Mouse (Mus musculus): ENCODE measurements around the gene Irak2. TPM values are rescaled to one million over a fixed set of nuclear protein-coding genes. Genes with fewer than 3 reads are reported as not detected.
"Not testable (repeated sequence)": the region's sequence is repeated elsewhere in the genome, so short reads cannot be mapped to it uniquely, and the experiment has no call there.

The Irak2 gene
- total RNA-seq, 1 experiment from 2014 or later: 17.4 TPM

- peak; percentile 70 for DNase-seq
These were observed 59.2 kb downstream of the Irak2 start for GRCm38 (mm10) chr6:113697222-113698205.

GRCm38 (mm10) chr6:113712718-113713117 is 74.5 kb downstream of the Irak2 start:
- DNase-seq: no peak

- DNase-seq: not testable (repeated sequence)
These were observed 75.1 kb downstream of the Irak2 start for GRCm38 (mm10) chr6:113713389-113713788.

GRCm38 (mm10) chr6:113714276-113714675 is 76.0 kb downstream of the Irak2 start:
- DNase-seq: no peak

- DNase-seq: no peak
These were observed 76.5 kb downstream of the Irak2 start for GRCm38 (mm10) chr6:113714797-113715196.

- DNase-seq: no peak
These were observed 79.3 kb downstream of the Irak2 start for GRCm38 (mm10) chr6:113717541-113717940.

DNA sequence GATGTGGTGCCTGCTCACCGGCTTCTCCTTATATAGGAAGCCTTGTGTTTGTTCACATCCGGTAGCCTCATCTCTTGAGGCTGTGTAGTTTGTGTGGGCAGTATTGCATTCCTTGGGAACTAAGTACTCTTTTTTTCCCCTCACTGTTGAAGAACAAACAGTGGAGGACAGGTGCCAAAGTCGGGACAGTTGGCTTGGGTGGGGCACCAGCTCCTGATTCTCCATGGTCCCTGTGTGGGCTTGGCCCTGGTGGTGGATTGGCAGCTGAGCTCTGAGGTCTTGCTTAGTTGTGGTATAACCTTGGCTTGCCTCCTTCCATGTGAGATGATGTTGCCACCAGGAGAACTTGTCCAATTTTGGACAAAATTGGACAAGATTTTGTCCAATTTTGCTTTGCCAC is 81.6 kb downstream of the Irak2 start, which contains the start of gene Ghrl:
TSS of gene Ghrl (minus strand) at position 3 of the 400 bp plus-strand sequence.
- no peak for DNase-seq

DNA sequence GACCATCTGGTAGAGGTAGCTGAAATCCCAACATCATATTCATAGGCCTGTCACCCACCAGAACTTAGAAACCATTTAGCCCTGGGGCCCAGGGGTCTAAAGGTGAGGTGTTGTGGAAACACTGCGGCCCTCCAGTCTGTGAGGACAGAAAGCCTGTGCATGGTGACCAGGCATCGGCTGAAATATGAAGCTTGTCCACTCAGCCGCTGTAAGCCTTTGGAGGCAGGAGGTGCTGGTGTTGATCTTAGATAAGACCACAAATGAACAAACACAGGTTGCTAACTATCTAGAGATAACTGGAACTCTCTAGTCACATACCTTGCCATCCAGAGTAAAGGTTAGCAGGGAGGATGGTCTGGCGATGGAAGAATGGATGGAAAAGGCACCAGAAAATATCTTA is 82.8 kb downstream of the Irak2 start:
- no peak for DNase-seq

DNA sequence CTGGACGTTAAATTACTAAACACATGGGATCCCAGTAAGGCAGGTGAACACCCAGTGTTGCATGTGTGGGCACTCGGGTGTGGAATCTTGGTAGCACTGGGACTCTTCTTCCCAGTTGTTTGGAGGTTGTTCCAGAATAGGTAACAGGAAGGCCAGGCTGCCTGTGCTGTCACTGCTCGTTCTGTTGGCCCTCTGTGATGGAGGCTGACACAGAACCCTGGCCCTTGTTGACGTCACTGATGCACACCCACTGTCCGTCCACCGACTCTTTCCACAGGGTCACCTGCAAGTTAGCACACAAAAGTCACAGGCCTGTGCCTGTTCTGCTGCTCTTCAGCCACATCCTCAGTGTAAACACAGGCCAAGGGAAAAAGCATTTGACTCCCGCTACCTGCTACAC is 89.9 kb downstream of the Irak2 start:
- DNase-seq: no peak

DNA sequence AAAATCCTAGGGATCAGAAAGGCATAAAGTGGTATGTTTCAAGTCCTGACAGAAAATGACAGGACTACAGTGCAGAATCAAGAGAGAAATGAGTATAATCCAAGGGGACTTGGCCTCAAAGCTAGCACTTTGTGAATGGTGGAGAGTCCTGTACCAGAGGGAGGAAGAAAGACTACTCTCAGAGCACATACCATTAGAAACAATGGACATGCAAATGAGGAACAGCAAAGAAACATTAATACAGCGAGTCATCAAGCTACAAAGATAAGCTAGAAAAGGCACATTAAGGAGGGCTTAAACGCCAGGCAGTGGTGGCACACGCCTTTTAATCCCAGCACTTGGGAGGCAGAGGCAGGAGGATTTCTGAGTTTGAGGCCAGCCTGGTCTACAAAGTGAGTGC is 93.0 kb downstream of the Irak2 start:
- no peak for DNase-seq

DNA sequence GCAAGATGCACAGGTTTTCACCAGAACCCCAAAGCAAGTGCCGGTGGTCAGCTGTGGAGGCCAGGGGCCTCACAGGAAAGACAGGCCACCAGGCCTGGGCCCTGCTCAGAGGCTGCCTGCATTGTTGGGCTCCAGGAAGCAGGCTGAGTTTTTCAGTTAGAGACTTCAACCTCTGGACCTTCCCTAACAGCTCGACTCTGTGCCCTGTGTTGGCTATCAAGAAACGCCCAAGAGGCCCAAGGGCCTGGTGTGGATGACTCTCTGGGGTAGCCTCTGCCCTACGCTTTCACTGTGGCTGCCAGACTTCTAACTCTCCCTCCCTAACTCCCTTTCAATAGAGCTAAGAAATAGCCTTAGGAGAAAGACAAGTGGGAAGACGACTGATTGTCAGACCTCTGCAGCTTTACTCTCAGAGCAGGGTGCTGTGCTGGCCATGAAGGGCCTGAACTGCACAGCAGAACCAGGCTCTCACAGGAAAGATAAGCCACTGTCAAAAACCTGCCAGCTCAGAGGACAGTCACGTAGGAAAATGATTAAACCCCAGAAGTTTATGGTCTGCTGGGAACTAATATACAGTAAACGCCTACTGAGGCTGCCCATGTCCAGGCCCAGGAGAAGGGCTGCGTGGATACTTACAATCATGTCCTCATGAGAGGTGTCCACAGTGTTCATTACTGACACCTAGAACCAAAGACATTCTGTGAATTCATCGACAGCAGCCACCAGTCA is 99.2 kb downstream of the Irak2 start:
- no peak for DNase-seq

GRCm38 (mm10) chr6:113740236-113741217 is 102.3 kb downstream of the Irak2 start, which contains the start of gene Sec13:
Gene Sec13, minus strand, starts transcription at chr6:113740743.
- DNase-seq: peak; percentile 91

GRCm38 (mm10) chr6:113741425-113741824 is 103.2 kb downstream of the Irak2 start:
- DNase-seq: no peak

- no peak for DNase-seq
These were observed 104.1 kb downstream of the Irak2 start for GRCm38 (mm10) chr6:113742321-113742720.

DNA sequence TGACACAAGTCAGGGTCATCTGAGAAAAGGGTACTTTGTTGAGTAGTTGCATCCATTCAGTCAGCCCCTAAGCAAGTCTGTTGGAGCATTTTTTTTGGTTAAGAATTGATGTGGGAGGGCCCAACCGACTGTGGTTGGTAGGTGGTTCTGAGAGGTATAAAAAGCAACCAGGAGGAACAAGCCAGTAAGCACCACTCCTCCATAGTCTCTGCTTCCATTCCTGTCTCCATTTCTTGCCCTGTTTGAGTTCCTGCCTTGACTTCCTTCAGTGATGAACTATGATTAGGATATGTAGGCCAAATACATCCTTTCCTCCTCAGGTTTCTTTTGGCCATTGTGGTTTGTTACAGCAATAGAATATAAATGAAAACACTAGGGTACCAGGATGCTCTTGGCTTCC is 104.8 kb downstream of the Irak2 start:
- no peak for DNase-seq

Small RNAs within 50 kb of the gene (microRNA-seq; reads per million reads assigned to microRNA genes)
- 0 to 0.85 reads per million in 2 experiments for gene Mir7042

Other genes starting within 250 kb of the Irak2 start
- gene Ttll3, start 249.2 kb upstream of the Irak2 start, total RNA-seq (2021): 4.1 and 4.2 TPM in 2 replicates
- gene Rpusd3, start 219.1 kb upstream of the Irak2 start, total RNA-seq (2021): 11.3 and 16.9 TPM in 2 replicates
- gene Cidec, start 202.7 kb upstream of the Irak2 start, total RNA-seq (2021): 388 and 421 TPM in 2 replicates
- gene Jagn1, start 195.9 kb upstream of the Irak2 start, total RNA-seq (2021): 54.1 and 54.8 TPM in 2 replicates
- gene Il17re, start 180.0 kb upstream of the Irak2 start, total RNA-seq (2021): 1.5 and 2.8 TPM in 2 replicates
- gene Il17rc, start 167.0 kb upstream of the Irak2 start, total RNA-seq (2021): 18.2 and 19.3 TPM in 2 replicates
- 37.4 and 42.7 TPM in 2 replicates for gene Creld1, start 155.2 kb upstream of the Irak2 start, total RNA-seq (2021)
- gene Prrt3, start 136.5 kb upstream of the Irak2 start, total RNA-seq (2021): 0.15 and 0.23 TPM in 2 replicates
- 88.7 and 94.4 TPM in 2 replicates for gene Emc3, start 106.8 kb upstream of the Irak2 start, total RNA-seq (2021)
- 3.1 and 3.2 TPM in 2 replicates for gene Fancd2, start 106.8 kb upstream of the Irak2 start, total RNA-seq (2021)
- not detected in 2 replicates for gene Fancd2os, start 37.8 kb upstream of the Irak2 start, total RNA-seq (2021)
- gene Brk1, start 33.7 kb upstream of the Irak2 start, total RNA-seq (2021): 147 and 162 TPM in 2 replicates
- 26.0 and 27.6 TPM in 2 replicates for gene Vhl, start 14.5 kb upstream of the Irak2 start, total RNA-seq (2021)
- 45.6 and 59.6 TPM in 2 replicates for gene Tatdn2, start 58.6 kb downstream of the Irak2 start, total RNA-seq (2021)
- gene Ghrl, start 81.4 kb downstream of the Irak2 start, total RNA-seq (2021): not detected in 2 replicates
- 101 and 106 TPM in 2 replicates for gene Sec13, start 102.3 kb downstream of the Irak2 start, total RNA-seq (2021)